Mouse (Mus musculus) lung, embryonic 16.5 days (tissue): Measurements from ENCODE around the gene Col25a1. TPM values are rescaled to one million over a fixed set of nuclear protein-coding genes. Genes with fewer than 3 reads are reported as not detected.

Experiments used
- ATAC-seq: fragments of 200-750 bp; cut with Nextera tagmentation; 2 replicates; pipeline ENCODE4 v1.8.0; 2017; ENCODE audit warnings: low read depth, mild to moderate bottlenecking, moderate library complexity
- H3K27ac ChIP-seq: fragments of 300-500 bp; sonication (generic); 2 replicates; pipeline ENCODE4 v1.5.1; 2014; ENCODE audit warnings: mild to moderate bottlenecking, control low read depth, low read length
- H3K27me3 ChIP-seq: fragments of 300-500 bp; sonication (generic); 2 replicates; pipeline ENCODE4 v1.6.1; 2014; ENCODE audit warnings: low read depth, low read length, mixed read lengths; ENCODE audit not compliant: control insufficient read depth, insufficient read depth
- H3K36me3 ChIP-seq: fragments of 300-500 bp; sonication (generic); 2 replicates; pipeline ENCODE4 v1.6.1; 2014; ENCODE audit warnings: low read length; ENCODE audit not compliant: control insufficient read depth, insufficient read depth
- H3K4me1 ChIP-seq: fragments of 300-500 bp; sonication (generic); replicated peaks from 2 replicates; pipeline ENCODE4 v1.6.1; 2014; ENCODE audit warnings: low read length, mixed read lengths; ENCODE audit not compliant: control insufficient read depth, insufficient read depth
- H3K4me2 ChIP-seq: fragments of 300-500 bp; sonication (generic); 2 replicates; pipeline ENCODE4 v1.6.1; 2014; ENCODE audit warnings: low read depth, low read length, control low read depth
- H3K4me3 ChIP-seq: fragments of 300-500 bp; sonication (generic); 2 replicates; pipeline ENCODE4 v1.5.1; 2014; ENCODE audit warnings: mild to moderate bottlenecking, low read length, control low read depth
- H3K9ac ChIP-seq: fragments of 300-500 bp; sonication (generic); 2 replicates; pipeline ENCODE4 v1.6.1; 2014; ENCODE audit warnings: low read length, control low read depth
- H3K9me3 ChIP-seq: fragments of 300-500 bp; sonication (generic); 2 replicates; pipeline ENCODE4 v1.6.1; 2016; ENCODE audit warnings: low read length; ENCODE audit not compliant: control insufficient read depth
- WGBS: fragments of 180-500 bp; shearing (Covaris S2); extraction: QIAGEN DNeasy Blood & Tissue Kit; methylation state at CpG from one replicate; pipeline ENCODE4 v1.1.7; 2014; 5-methylcytosine and 5-hydroxymethylcytosine counted together
- polyA plus RNA-seq: library from polyadenylated mRNA; unstranded; fragments of >200 nt; fragmentation: Nextera tagmentation; extraction: Ambion mirVana; gene quantifications from 2 replicates; pipeline ENCODE4 v1.2.1, GENCODE M21; 2015

The Col25a1 gene
- polyA plus RNA-seq, 1 experiment from 2014 or later = 17.6 TPM

DNA sequence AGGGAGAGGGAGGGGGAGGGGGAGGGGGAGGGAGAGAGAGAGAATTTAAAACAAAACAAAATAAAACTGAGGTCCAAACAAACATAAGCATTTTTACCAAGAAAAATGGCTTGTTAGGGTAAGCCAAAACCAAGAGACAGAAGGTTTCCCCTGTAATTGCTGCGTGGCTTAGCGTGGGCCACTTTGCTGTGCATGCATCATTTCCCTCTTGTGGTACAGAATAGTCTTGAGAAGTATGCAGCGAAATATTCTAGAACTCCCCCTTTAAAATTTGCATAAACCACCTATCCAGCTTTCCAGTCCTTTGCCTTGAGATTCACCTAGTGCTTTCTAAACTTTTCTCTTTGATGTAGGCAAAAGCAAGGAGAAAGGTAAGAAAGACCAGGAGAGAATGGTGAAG lies 21.8 kb downstream of the Col25a1 start:
- H3K9ac ChIP-seq = no peak overlapping the region
- H3K27me3 ChIP-seq = no peaks in the 10 kb centered on the region
- no peaks in the 10 kb centered on the region for H3K9me3 ChIP-seq
- H3K4me2 ChIP-seq = no peak overlapping the region
- H3K27ac ChIP-seq = no peak overlapping the region
- WGBS = 81% methylated on average over 3 of the region's 3 CpGs
- no peak for ATAC-seq
- no peaks in the 10 kb centered on the region for H3K36me3 ChIP-seq
- H3K4me1 ChIP-seq = no peaks in the 10 kb centered on the region
- no peak overlapping the region for H3K4me3 ChIP-seq

- no peaks in the 10 kb centered on the region for H3K36me3 ChIP-seq
- H3K9ac ChIP-seq = no peak overlapping the region
- no peaks in the 10 kb centered on the region for H3K4me1 ChIP-seq
- H3K4me3 ChIP-seq = no peak overlapping the region
- no peak overlapping the region for H3K4me2 ChIP-seq
- no peaks in the 10 kb centered on the region for H3K27me3 ChIP-seq
- no peaks in the 10 kb centered on the region for H3K9me3 ChIP-seq
- 57% methylated on average over 3 of the region's 3 CpGs for WGBS
- no peak overlapping the region for H3K27ac ChIP-seq
- ATAC-seq = no peak
These were observed 26.2 kb downstream of the Col25a1 start for GRCm38 (mm10) chr3:130157551-130157950.

DNA sequence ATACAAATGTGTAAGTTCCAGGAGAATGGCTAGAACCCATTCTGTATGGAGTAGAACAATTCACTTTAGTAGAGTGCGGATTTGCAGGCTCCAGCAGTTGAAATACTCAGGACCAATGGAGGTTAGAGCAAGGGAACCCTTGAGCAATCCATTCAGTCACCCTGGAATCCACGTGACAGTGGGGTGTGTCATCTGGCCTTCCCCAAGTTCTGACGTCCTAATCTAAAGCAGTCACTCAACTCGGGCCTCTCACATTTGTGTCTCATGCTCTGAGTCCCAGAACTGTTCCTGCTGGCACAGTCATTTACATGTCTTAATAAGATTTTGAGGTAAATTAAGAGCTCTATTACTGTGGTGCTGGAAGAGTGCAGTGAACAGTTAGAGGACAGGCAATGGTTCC lies 28.6 kb downstream of the Col25a1 start:
- Histone ChIP-seq H3K27ac (no peak overlapping the region), H3K9me3 (no peaks in the 10 kb centered on the region), H3K4me2 (no peak overlapping the region), H3K9ac (no peak overlapping the region), H3K4me1 (no peaks in the 10 kb centered on the region), H3K36me3 (no peaks in the 10 kb centered on the region), H3K4me3 (no peak overlapping the region), H3K27me3 (no peaks in the 10 kb centered on the region)
- 58% methylated on average over 4 of the region's 4 CpGs for WGBS
- no peak for ATAC-seq

DNA sequence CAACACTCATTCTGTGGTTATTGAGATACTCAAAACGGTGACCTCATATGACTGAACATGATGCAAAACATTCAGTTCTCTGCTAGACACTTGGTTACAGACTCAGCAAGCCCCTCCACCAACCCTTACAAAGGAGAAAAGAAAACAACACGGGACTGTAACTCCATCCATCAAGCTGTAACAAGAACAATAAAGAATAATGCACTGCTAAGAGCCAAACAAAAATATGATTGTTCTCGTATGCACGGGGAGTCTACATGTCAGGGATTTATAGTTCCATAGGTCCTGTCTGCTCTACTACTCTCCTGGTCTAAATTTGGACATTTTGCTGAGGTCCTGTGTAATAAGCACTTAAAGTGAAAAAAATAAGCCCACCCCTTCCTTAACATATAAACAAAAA lies 29.6 kb downstream of the Col25a1 start:
- Histone ChIP-seq H3K4me3 (no peak overlapping the region), H3K27me3 (no peaks in the 10 kb centered on the region), H3K36me3 (no peaks in the 10 kb centered on the region), H3K4me2 (no peak overlapping the region), H3K27ac (no peak overlapping the region), H3K9ac (no peak overlapping the region), H3K4me1 (no peaks in the 10 kb centered on the region), H3K9me3 (no peaks in the 10 kb centered on the region)
- no peak for ATAC-seq
- WGBS = 47% methylated on average over 4 of the region's 4 CpGs

DNA sequence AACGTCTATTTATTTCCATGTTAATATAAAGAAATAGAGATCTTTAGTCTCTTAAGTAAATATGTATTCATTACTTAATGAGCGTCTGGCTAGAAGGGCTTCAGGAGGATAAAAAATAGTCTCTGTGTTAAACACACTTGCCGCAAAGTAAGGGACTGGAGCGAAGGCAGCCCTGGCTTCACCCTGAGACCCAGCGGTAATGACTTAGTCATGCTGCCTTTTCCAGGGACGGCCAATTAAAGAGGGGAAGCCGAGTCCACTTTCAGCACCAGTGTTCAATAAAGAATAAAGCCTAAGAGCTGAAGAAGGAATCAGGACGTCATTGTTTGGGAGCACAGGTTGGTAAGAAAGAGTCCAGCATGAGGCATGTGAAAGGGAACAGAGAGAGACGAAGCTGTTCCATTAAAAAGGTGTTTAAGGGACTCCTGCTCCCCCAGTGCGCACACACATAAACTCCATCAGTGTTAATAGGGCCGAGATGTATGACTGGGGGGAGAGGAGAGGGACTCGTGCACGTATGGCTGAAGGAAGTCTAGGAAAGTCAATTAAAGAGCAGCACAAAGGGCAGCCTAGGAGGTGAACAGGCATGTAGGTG lies 30.1 kb downstream of the Col25a1 start:
- H3K9ac ChIP-seq = no peak overlapping the region
- no peak for ATAC-seq
- no peaks in the 10 kb centered on the region for H3K9me3 ChIP-seq
- WGBS = 55% methylated on average over 13 of the region's 13 CpGs
- no peak overlapping the region for H3K4me2 ChIP-seq
- no peaks in the 10 kb centered on the region for H3K27me3 ChIP-seq
- H3K36me3 ChIP-seq = no peaks in the 10 kb centered on the region
- no peak overlapping the region for H3K27ac ChIP-seq
- no peak overlapping the region for H3K4me3 ChIP-seq
- H3K4me1 ChIP-seq = no peaks in the 10 kb centered on the region

DNA sequence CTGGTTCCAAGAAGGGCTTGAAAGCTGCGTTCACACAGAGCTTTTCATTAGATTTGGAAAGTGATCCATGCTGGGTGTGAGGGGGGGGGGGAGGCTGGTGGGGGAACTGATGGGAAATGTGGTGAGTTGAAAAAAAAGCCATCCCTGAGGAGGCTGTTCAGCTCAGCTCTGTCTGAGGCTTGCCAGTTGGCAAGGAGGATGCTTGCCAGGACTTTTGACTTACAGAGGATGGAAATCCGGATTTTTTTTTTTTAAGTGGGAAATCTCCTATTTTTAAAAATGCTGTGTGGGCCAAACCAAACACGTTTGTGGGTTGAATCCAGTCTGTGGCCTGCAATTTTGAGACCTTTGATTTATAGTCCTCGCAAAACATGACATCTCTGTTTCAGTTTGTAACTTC lies 35.6 kb downstream of the Col25a1 start:
- Histone ChIP-seq H3K4me2 (no peak overlapping the region), H3K9ac (no peak overlapping the region), H3K9me3 (peaks cover 4% of the 10 kb centered on the region; the same call in 1 of the 2 replicates), H3K4me3 (no peak overlapping the region), H3K27ac (no peak overlapping the region), H3K27me3 (no peaks in the 10 kb centered on the region), H3K4me1 (no peaks in the 10 kb centered on the region), H3K36me3 (no peaks in the 10 kb centered on the region)
- WGBS = 60% methylated on average over 4 of the region's 4 CpGs
- ATAC-seq = no peak

DNA sequence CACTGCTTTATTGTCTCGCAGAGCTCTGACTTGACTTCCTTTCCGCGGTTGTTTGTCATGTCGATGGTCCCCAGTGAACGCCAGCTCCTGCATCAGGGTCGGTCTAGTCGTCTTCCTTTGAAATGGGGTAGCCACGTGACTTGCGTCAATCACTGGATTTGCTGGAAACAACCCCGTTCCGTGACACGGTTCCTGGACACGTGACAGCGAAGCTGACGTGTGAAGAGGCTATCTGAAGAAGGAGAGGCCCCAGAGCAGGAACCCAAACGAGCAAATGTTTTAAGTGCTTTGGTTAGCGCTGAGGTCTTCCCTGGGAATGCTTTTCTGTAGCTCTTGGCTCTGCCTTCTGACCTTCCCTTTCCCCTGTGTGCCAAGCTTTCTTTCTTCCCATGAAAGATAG lies 41.5 kb downstream of the Col25a1 start:
- ATAC-seq = no peak
- Histone ChIP-seq H3K36me3 (no peaks in the 10 kb centered on the region), H3K4me1 (no peaks in the 10 kb centered on the region), H3K27ac (no peak overlapping the region), H3K9me3 (peaks cover 4% of the 10 kb centered on the region; the same call in 1 of the 2 replicates), H3K4me2 (no peak overlapping the region), H3K27me3 (no peaks in the 10 kb centered on the region), H3K9ac (no peak overlapping the region), H3K4me3 (no peak overlapping the region)
- 64% methylated on average over 17 of the region's 17 CpGs for WGBS

DNA sequence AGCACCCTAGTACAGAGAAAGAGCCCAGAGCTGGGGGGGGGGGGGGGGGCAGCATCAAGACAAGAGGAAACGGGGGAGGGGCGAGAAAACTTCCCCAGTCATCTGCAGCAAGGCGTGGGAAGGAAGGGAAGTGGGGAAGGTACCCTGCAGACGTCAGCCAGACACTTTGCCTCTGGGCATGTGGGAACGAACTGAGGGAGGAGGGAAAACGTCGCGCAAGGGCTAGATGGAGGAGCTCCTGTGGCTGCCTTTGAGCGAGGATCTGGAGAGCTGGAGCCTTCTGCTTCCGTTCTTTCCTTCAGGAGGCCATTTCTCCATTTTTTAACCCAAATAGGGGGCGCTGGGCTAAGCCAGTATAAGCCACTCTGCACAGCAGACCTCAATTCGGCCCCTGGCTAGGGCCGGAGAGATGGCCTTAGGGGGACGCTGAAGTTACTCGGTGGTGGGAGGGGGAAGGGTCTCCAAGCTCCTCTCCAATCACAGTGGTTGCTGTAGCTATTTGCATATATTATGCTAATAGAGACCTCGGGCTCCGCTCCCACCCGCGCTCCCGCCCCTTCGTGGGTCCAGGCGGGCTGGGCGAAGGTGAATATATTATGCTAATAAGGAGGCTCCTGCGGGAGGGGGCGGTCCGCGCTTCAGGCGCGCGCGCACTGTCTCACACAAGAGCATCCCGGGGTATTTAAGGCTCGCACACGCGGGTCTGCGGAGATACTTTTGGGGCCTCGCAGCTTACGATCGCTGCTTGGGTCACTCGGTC lies 49.1 kb downstream of the Col25a1 start:
- H3K4me3 ChIP-seq = peak overlapping the region; percentile 74
- H3K36me3 ChIP-seq = no peaks in the 10 kb centered on the region
- under 1% methylated on average over 40 of the region's 40 CpGs for WGBS
- H3K4me1 ChIP-seq = peaks cover 6% of the 10 kb centered on the region; the same call in 1 of the 2 replicates
- peak overlapping the region; percentile 71 for H3K9ac ChIP-seq
- no peaks in the 10 kb centered on the region for H3K27me3 ChIP-seq
- peak; percentile 98 for ATAC-seq
- H3K4me2 ChIP-seq = peak overlapping the region; percentile 99
- H3K27ac ChIP-seq = peak overlapping the region; percentile 22
- no peaks in the 10 kb centered on the region for H3K9me3 ChIP-seq

GRCm38 (mm10) chr3:130180964-130181590 lies 49.8 kb downstream of the Col25a1 start:
- WGBS = under 1% methylated on average over 40 of the region's 40 CpGs
- H3K36me3 ChIP-seq = no peaks in the 10 kb centered on the region
- ATAC-seq = peak; percentile 32
- 0 out of 2 replicates have a peak overlapping the region, but pooled peaks have one; percentile 27 for H3K27ac ChIP-seq
- peaks cover 6% of the 10 kb centered on the region; the same call in 1 of the 2 replicates for H3K4me1 ChIP-seq
- H3K9me3 ChIP-seq = no peaks in the 10 kb centered on the region
- H3K4me2 ChIP-seq = peak overlapping the region; percentile 99
- H3K4me3 ChIP-seq = peak overlapping the region; percentile 74
- H3K9ac ChIP-seq = peak overlapping the region; percentile 71
- no peaks in the 10 kb centered on the region for H3K27me3 ChIP-seq
